Mouse (Mus musculus): ENCODE measurements at regions not wholly inside any gene's neighbourhood (a gene's known extent, or its start where the extent isn't known, plus 50 kb on each side); places are given as distances from the start of the nearest gene placed in this dataset.

- no peak overlapping the region for H3K27ac ChIP-seq
- H3K4me2 ChIP-seq (ENCODE audit: low read length), result no peak overlapping the region
- H3K4me3 ChIP-seq (replicated peaks; ENCODE audit: low read depth, low read length), result no peak overlapping the region
- H3K9me3 ChIP-seq (replicated peaks; ENCODE audit: low read length), result no peaks in the 10 kb centered on the region
- H3K9ac ChIP-seq (ENCODE audit: low read depth, low read length), result no peak overlapping the region
- ATAC-seq (replicated peaks; ENCODE audit: low FRiP score, low read depth) (no peak), DNase-seq (ENCODE audit: low spot score) (no peak)
- no peaks in the 10 kb centered on the region for H3K4me1 ChIP-seq (replicated peaks; ENCODE audit: insufficient read depth, low read length)
- no peak for TF ChIP-seq CTCF (IDR thresholded peaks at IDR 0.05; ENCODE audit: low read depth)
- 89% methylated on average over 5 of the region's 5 CpGs for WGBS
- no peaks in the 10 kb centered on the region for H3K36me3 ChIP-seq (ENCODE audit: insufficient read depth, low read length)
- H3K27me3 ChIP-seq (ENCODE audit: insufficient read depth, low read length), result no peaks in the 10 kb centered on the region
These were observed 66.1 kb upstream of the Fgf10 start for GRCm38 (mm10) chr13:118603474-118603873.

DNA sequence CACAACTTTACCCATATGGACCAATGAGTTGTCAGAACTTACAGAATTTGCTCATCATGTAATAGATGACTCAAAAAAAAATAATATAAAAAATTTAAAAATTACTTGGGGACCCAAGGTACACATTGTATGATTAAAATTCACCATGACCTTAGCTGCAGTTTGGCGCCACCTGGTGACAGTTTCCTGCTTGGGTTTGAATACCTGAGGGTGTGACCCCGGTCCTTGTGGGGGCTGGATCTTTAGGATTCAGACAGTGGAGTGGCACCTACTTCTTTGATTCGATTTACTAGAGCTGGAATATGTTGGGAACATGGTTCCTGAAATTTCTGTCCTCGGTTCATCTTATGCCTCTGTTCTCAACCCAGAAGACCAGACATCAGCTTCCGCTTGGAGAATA, 72.7 kb upstream of the Fgf10 start:
- no peak for DNase-seq (ENCODE audit: low spot score)
- no peaks in the 10 kb centered on the region for H3K36me3 ChIP-seq (ENCODE audit: insufficient read depth, low read length)
- 69% methylated on average over 5 of the region's 5 CpGs for WGBS

DNA sequence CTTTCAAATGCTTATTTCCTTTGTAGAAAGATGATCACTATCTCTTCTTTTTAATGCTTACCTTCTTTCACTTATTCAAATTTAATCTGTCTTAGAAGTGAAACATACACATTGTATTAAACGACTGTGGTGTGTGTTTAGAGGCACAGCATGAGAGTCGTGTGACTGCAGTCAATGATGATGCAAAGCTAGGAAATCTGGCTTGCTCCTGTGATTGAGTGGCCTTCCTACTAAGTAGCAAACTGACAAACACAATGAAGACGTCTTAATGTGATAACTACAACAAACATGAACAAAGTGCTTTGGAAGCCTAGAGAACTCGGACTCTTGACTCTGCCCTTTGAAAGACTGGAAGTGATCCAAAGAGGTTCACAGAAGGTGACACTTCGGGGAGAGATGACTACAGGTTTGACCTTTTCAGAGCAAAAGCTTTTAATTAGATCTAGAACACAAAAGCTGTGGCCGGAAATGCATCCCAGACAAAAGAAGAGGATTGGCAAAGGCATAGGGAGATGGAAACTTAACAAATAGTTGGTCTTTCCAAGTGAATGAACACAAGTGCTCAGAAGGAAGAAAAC, 73.3 kb upstream of the Fgf10 start:
- no peaks in the 10 kb centered on the region for H3K36me3 ChIP-seq (ENCODE audit: insufficient read depth, low read length)
- ATAC-seq (replicated peaks; ENCODE audit: low FRiP score, low read depth), result no peak
- no peak overlapping the region for H3K9ac ChIP-seq (ENCODE audit: low read depth, low read length)
- H3K4me1 ChIP-seq (replicated peaks; ENCODE audit: insufficient read depth, low read length), result no peaks in the 10 kb centered on the region
- H3K4me2 ChIP-seq (ENCODE audit: low read length), result no peak overlapping the region
- H3K9me3 ChIP-seq (replicated peaks; ENCODE audit: low read length), result no peaks in the 10 kb centered on the region
- TF ChIP-seq CTCF (IDR thresholded peaks at IDR 0.05; ENCODE audit: low read depth), result no peak
- no peak overlapping the region for H3K4me3 ChIP-seq (replicated peaks; ENCODE audit: low read depth, low read length)
- no peaks in the 10 kb centered on the region for H3K27me3 ChIP-seq (ENCODE audit: insufficient read depth, low read length)
- WGBS, result 77% methylated on average over 6 of the region's 6 CpGs
- no peak overlapping the region for H3K27ac ChIP-seq
- DNase-seq (ENCODE audit: low spot score), result no peak

More for the DNA sequence above, 72.7 kb upstream of the Fgf10 start:
- Histone ChIP-seq H3K4me2 (ENCODE audit: low read length) (no peak overlapping the region), H3K9ac (ENCODE audit: low read depth, low read length) (no peak overlapping the region), H3K27ac (no peak overlapping the region), H3K4me1 (replicated peaks; ENCODE audit: insufficient read depth, low read length) (no peaks in the 10 kb centered on the region), H3K4me3 (replicated peaks; ENCODE audit: low read depth, low read length) (no peak overlapping the region), H3K9me3 (replicated peaks; ENCODE audit: low read length) (no peaks in the 10 kb centered on the region), H3K27me3 (ENCODE audit: insufficient read depth, low read length) (no peaks in the 10 kb centered on the region)
- peak; percentile 52 for TF ChIP-seq CTCF (IDR thresholded peaks at IDR 0.05; ENCODE audit: low read depth)
- ATAC-seq (replicated peaks; ENCODE audit: low FRiP score, low read depth), result no peak

DNA sequence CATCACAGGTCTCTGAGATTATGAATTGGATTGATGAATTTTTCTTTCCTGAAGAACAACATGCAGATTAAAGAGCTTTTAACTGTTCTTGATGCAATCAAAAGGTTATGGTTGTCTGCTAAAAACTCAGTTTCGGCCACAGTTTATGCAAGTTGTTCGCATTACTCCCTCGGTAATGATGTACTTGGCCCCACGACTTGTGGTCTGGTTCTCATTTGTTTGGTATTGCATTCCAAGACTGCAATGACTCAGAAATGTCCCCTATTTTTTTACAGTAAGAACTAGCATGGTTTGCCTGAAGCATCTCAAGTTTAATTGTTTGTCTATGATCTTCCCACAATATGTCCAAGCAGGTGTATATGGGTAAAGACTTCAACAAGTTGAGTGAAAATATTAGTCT, 77.5 kb upstream of the Fgf10 start:
- TF ChIP-seq CTCF (IDR thresholded peaks at IDR 0.05; ENCODE audit: low read depth), result no peak
- Histone ChIP-seq H3K27ac (no peak overlapping the region), H3K4me2 (ENCODE audit: low read length) (no peak overlapping the region), H3K4me1 (replicated peaks; ENCODE audit: insufficient read depth, low read length) (no peaks in the 10 kb centered on the region), H3K9ac (ENCODE audit: low read depth, low read length) (no peak overlapping the region), H3K36me3 (ENCODE audit: insufficient read depth, low read length) (no peaks in the 10 kb centered on the region), H3K9me3 (replicated peaks; ENCODE audit: low read length) (no peaks in the 10 kb centered on the region), H3K27me3 (ENCODE audit: insufficient read depth, low read length) (no peaks in the 10 kb centered on the region), H3K4me3 (replicated peaks; ENCODE audit: low read depth, low read length) (no peak overlapping the region)
- DNase-seq (ENCODE audit: low spot score) (no peak), ATAC-seq (replicated peaks; ENCODE audit: low FRiP score, low read depth) (no peak)
- 76% methylated on average over 4 of the region's 4 CpGs for WGBS

DNA sequence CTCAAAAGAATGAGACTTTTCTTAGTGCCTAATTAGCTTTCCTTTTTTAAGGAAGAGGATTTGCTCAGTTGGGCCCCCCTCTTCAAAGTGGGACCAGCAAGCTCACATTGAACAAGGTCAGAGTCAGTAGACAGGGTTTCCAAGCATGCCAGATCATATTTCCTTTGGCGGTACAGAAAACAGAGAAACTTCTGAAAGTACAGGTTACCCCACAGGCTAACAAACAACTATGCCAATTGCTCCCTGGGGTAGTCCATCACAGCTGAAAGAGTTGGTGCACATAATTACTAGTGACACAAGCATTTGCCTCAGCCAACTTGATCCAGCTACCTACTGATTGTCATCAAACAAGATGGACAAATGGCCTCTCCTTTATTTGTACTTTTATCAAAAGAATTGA, 97.0 kb upstream of the Fgf10 start:
- no peak overlapping the region for H3K9ac ChIP-seq (ENCODE audit: low read depth, low read length)
- no peaks in the 10 kb centered on the region for H3K27me3 ChIP-seq (ENCODE audit: insufficient read depth, low read length)
- no peak overlapping the region for H3K27ac ChIP-seq
- H3K9me3 ChIP-seq (replicated peaks; ENCODE audit: low read length), result no peaks in the 10 kb centered on the region
- no peak overlapping the region for H3K4me3 ChIP-seq (replicated peaks; ENCODE audit: low read depth, low read length)
- H3K4me1 ChIP-seq (replicated peaks; ENCODE audit: insufficient read depth, low read length), result no peaks in the 10 kb centered on the region
- no peak overlapping the region for H3K4me2 ChIP-seq (ENCODE audit: low read length)
- WGBS, result 53% methylated on average over 1 of the region's 1 CpGs
- no peaks in the 10 kb centered on the region for H3K36me3 ChIP-seq (ENCODE audit: insufficient read depth, low read length)
- DNase-seq (ENCODE audit: low spot score), result no peak
- TF ChIP-seq CTCF (IDR thresholded peaks at IDR 0.05; ENCODE audit: low read depth), result no peak
- no peak for ATAC-seq (replicated peaks; ENCODE audit: low FRiP score, low read depth)

DNA sequence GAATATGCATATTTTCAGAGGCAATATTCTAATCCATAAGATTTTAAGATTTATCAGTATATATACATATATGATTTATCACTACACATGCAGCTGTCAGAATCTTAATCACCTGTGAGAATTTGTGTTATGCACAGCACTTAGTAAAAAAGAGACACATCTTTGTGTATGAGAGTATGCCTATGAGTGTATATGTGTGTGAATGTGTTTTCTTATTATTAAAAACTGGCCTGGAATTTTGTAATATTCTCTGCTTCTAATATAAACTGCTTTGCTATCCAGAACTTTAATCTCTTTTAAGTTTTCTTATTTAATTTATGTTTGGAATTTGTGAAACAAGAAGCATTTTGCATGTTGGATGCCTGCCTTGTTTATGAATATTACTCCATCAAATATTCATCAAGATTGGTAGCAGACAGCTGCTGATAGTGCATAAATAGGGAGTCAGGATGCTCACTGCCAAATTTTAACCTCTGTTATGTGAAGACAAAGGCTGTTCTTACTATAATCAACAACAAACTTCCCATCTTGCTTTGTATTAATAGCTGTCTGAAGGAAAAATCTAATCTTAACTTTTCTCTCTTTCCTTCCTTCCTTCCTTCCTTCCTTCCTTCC, 104.3 kb upstream of the Fgf10 start:
- no peak for DNase-seq (ENCODE audit: low spot score)

GRCm38 (mm10) chr13:118558966-118559365, 110.6 kb upstream of the Fgf10 start:
- WGBS, result 87% methylated on average over 2 of the region's 2 CpGs
- no peak overlapping the region for H3K9ac ChIP-seq (ENCODE audit: low read depth, low read length)
- H3K4me1 ChIP-seq (replicated peaks; ENCODE audit: insufficient read depth, low read length), result no peaks in the 10 kb centered on the region
- no peaks in the 10 kb centered on the region for H3K27me3 ChIP-seq (ENCODE audit: insufficient read depth, low read length)
- H3K4me2 ChIP-seq (ENCODE audit: low read length), result no peak overlapping the region
- no peak for DNase-seq (ENCODE audit: low spot score)
- H3K36me3 ChIP-seq (ENCODE audit: insufficient read depth, low read length), result no peaks in the 10 kb centered on the region
- H3K9me3 ChIP-seq (replicated peaks; ENCODE audit: low read length), result no peaks in the 10 kb centered on the region
- H3K27ac ChIP-seq, result no peak overlapping the region
- no peak for TF ChIP-seq CTCF (IDR thresholded peaks at IDR 0.05; ENCODE audit: low read depth)
- ATAC-seq (replicated peaks; ENCODE audit: low FRiP score, low read depth), result no peak
- H3K4me3 ChIP-seq (replicated peaks; ENCODE audit: low read depth, low read length), result no peak overlapping the region

More for the DNA sequence above, 104.3 kb upstream of the Fgf10 start:
- Histone ChIP-seq H3K9ac (ENCODE audit: low read depth, low read length) (no peak overlapping the region), H3K4me3 (replicated peaks; ENCODE audit: low read depth, low read length) (no peak overlapping the region), H3K27me3 (ENCODE audit: insufficient read depth, low read length) (no peaks in the 10 kb centered on the region), H3K4me1 (replicated peaks; ENCODE audit: insufficient read depth, low read length) (no peaks in the 10 kb centered on the region), H3K9me3 (replicated peaks; ENCODE audit: low read length) (no peaks in the 10 kb centered on the region), H3K4me2 (ENCODE audit: low read length) (no peak overlapping the region), H3K27ac (no peak overlapping the region), H3K36me3 (ENCODE audit: insufficient read depth, low read length) (no peaks in the 10 kb centered on the region)
- no peak for ATAC-seq (replicated peaks; ENCODE audit: low FRiP score, low read depth)
- TF ChIP-seq CTCF (IDR thresholded peaks at IDR 0.05; ENCODE audit: low read depth), result no peak

All from kidney, postnatal 0 days (tissue).